Mouse (Mus musculus) limb, embryonic 11.5 days (tissue): Measurements from ENCODE around the gene Olfr178. TPM values are rescaled to one million over a fixed set of nuclear protein-coding genes. Genes with fewer than 3 reads are reported as not detected.

Experiments
- polyA plus RNA-seq: library from polyadenylated mRNA; unstranded; fragments of >200 nt; fragmentation: Nextera tagmentation; extraction: Ambion mirVana; gene quantifications from 2 replicates; pipeline ENCODE4 v1.2.1, GENCODE M21; 2014

Gene Olfr178
- polyA plus RNA-seq, 1 experiment from 2014 or later = not detected

Other genes with a start within 250 kb of the Olfr178 start
- 21.9 and 23.5 TPM in 2 replicates for gene Cpox, start 221.8 kb downstream of the Olfr178 start, polyA plus RNA-seq
- not detected in 2 replicates for gene Gpr15, start 173.0 kb downstream of the Olfr178 start, polyA plus RNA-seq
- 126 and 129 TPM in 2 replicates for gene Cldnd1, start 164.2 kb downstream of the Olfr178 start, polyA plus RNA-seq
- gene Olfr172, start 128.9 kb downstream of the Olfr178 start, polyA plus RNA-seq = not detected in 2 replicates
- not detected in 2 replicates for gene Olfr173, start 91.8 kb downstream of the Olfr178 start, polyA plus RNA-seq
- gene Olfr175-ps1, start 65.3 kb downstream of the Olfr178 start, polyA plus RNA-seq = not detected in 2 replicates
- gene Olfr177, start 17.3 kb downstream of the Olfr178 start, polyA plus RNA-seq = not detected in 2 replicates
- gene Olfr181, start 36.7 kb upstream of the Olfr178 start, polyA plus RNA-seq = not detected in 2 replicates
- not detected in 2 replicates for gene Olfr180, start 37.3 kb upstream of the Olfr178 start, polyA plus RNA-seq
- gene Olfr183, start 103.3 kb upstream of the Olfr178 start, polyA plus RNA-seq = not detected in 2 replicates
- not detected in 2 replicates for gene Olfr186, start 138.2 kb upstream of the Olfr178 start, polyA plus RNA-seq
- gene Olfr187, start 147.7 kb upstream of the Olfr178 start, polyA plus RNA-seq = not detected in 2 replicates
- gene Olfr190, start 185.9 kb upstream of the Olfr178 start, polyA plus RNA-seq = not detected in 2 replicates
- gene Olfr191, start 197.8 kb upstream of the Olfr178 start, polyA plus RNA-seq = not detected in 2 replicates
- not detected in 2 replicates for gene Olfr193, start 219.8 kb upstream of the Olfr178 start, polyA plus RNA-seq
- gene Olfr194, start 229.0 kb upstream of the Olfr178 start, polyA plus RNA-seq = not detected in 2 replicates